Mouse (Mus musculus): ENCODE data around the gene Fbln5.

Fbln5 gene

GRCm38 (mm10) chr12:101759440-101760045, 59.3 kb downstream of the Fbln5 start:
- DNase-seq = peak; percentile 83

- DNase-seq = no peak
These were observed 60.2 kb downstream of the Fbln5 start for GRCm38 (mm10) chr12:101758698-101759097.

- DNase-seq = no peak
These were observed 76.5 kb downstream of the Fbln5 start for GRCm38 (mm10) chr12:101742375-101742774.

GRCm38 (mm10) chr12:101740486-101740885, 78.4 kb downstream of the Fbln5 start:
- DNase-seq = no peak

GRCm38 (mm10) chr12:101740045-101740444, 78.8 kb downstream of the Fbln5 start:
- DNase-seq = no peak

GRCm38 (mm10) chr12:101718755-101719150, 100.1 kb downstream of the Fbln5 start:
- peak; percentile 57 for DNase-seq

GRCm38 (mm10) chr12:101718054-101718754, 100.7 kb downstream of the Fbln5 start, which contains the start of gene Tc2n:
TSS of gene Tc2n (minus strand) at chr12:101718523.
- peak; percentile 96 for DNase-seq

GRCm38 (mm10) chr12:101699176-101699575, 119.7 kb downstream of the Fbln5 start:
- DNase-seq = no peak
